Mouse (Mus musculus) frontal cortex, postnatal 36 days (tissue): ENCODE data around the gene Glyatl3.

Source experiments
- DNase-seq, 2 experiments: peaks; one replicate each; pipeline ENCODE4 v3.0.0; 2022; ENCODE audit warnings: low spot score in 2 of 2

Glyatl3 gene

DNA sequence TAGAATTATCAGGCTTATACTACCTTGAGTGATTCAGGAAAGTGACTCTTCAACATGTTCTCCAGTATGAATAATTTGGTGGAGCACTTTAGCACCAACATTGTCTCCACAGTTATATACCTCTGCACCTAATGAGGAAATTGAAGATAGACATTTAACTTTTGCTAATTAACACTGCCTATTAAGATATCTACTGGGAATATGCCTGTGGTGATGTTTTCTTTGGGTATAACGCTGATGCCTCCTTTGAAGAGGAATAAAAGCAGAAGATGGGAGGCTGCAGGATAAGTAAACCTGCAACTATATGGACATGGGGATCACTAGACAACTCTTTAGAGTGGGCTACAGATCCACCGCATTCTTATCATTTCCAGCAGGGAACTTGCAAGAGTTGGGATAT, at the start of gene Glyatl3:
Glyatl3 (minus strand) TSS at position 101 of the 400 bp plus-strand sequence.
- no peak for DNase-seq

DNA sequence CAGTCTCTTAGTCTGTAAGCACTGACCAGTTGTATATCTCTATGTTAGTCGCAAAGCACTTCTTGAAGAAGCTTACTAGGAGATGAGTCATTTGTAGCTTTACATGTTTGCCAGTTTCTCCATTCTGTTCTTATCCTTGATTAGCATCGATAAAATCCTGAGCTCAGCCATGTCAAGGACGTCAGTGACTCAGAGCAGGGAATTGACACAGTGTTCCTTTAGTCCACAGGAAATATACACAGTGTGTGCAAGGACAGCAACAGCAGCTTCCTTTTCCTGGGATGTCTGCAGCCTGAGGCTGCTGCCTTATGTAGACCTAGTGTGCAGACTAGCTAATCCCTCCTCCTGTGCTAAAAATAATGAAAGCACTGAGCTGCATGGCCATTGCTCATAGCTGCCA, 34.4 kb upstream of the Glyatl3 start:
- DNase-seq, result no peak

DNA sequence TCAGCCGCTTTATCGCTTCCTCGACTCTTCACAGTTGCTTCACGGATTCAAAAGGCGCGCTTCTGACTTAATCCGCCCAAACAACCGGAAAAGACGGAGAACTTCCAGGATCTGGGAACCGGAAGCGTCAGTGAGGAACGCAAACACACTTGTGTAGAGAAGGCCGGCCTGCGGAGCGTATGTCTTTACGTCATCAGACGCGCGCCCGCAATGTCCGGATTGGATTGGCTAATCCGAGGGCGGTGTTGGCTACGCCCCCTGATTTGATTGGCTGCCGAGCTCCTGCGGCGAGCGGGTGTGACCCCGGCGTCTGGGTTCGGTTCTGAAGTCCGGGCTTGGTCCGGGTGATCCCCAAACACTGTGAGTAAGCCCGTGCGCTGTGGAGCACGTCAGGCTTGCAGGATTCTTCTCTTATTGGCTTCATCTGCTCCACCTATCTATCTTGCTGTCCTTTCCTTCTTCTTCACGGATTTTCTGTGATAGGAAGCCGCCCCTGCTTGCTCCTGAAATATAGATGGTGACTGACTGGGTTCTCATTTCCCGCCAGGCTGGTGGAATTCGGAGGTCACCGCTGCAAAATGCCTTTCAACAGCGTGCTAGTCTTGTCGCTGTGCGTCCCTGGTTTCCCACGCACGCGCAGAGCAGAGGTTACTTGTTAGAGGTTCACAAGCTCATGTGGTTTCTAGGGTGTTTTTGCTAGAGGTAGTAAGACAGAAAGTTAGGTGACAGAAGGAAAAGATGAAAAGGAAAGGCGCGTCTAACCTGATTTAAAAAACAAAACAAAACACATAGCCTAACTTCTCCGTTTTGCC, 20.5 kb upstream of the Glyatl3 start, which contains the start of the genes Mut and Cenpq:
Mut (plus strand) TSS at position 266 of the 812 bp plus-strand sequence.
Cenpq (minus strand) TSS at position 628 of the 812 bp plus-strand sequence.
- peak; percentile 99 to 100 for DNase-seq

DNA sequence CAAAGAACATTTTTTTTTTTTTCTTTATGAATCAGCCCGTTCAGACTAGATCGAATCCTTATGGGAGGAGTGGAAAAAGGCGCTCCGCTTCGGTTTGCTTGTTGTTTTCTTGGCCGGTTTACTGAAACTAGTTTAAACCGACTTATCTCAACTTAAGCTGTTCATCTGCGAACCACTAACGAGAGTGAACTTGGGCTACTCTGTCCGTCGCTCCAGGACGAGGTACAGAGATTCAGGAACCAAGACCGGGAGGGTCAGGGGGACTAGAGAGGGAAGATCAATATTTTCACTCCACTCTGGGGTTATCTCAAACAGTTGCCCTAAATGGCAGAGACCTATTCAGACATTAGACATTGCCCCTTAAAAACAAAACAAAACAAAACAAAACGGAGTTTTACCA, 19.8 kb upstream of the Glyatl3 start:
- DNase-seq, result no peak

DNA sequence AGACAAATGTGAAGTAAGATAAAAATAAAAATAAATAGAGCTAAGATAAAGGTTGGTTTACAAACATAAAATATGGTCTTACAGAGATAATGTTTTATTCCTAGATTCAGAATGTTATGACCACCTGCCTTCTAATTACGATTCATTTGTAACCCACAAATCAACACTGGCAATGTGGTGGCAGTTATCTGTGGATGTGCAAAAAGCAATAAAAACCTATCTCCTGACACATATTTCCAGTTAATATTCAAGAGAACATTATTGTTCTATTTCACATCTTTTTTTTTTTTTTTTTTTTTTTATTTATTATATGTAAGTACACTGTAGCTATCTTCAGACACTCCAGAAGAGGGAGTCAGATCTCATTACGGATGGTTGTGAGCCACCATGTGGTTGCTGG, 1.3 kb upstream of the Glyatl3 start:
- DNase-seq, result no peak

DNA sequence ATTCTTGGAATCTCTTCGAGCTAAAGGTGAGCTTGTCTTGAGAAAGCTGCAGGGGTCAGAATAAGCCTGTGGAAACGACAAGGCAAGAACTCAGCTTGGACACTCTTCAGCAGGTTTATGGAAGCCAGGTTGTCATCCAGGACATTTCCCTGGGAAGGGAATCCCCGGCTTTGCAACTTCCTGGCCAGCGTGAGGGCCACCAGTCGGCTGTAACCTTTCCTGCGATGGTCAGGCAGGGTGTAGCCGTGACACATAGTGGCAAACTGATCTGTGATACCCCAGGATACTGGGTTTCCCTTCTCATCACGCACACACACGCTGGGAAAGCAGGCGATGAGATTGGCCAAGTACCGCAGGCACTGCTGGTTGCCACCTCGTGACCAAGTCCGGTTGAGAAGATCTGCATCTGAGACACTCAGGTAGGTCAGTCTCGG, 9.4 kb downstream of the Glyatl3 start:
- DNase-seq, result no peak

DNA sequence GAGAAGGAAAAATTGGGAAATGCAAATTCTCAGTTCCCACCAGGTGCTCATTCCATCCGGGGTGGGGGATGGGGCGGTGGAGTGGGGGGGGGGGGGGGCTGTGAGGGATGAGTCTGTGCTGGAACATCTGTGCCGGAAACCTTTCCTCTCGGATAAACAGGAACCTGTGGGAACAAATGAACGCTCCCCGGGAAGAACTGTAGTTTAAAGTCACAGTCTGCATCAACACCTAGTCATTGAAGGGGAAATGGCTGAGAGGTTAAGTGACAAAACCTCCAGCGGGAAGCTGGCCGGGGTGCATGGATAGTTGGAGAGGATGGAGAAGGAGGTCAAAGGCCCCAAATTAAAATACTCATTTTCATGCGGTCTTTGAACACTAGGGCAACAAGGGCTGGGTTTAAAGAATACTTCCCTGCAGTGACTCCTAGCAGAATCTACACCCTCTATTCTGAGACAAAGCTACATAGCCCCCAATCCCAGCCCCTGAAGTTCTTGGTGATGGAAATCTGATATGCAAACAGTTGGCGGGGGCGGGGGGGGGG, 10.0 kb downstream of the Glyatl3 start:
- no peak for DNase-seq

DNA sequence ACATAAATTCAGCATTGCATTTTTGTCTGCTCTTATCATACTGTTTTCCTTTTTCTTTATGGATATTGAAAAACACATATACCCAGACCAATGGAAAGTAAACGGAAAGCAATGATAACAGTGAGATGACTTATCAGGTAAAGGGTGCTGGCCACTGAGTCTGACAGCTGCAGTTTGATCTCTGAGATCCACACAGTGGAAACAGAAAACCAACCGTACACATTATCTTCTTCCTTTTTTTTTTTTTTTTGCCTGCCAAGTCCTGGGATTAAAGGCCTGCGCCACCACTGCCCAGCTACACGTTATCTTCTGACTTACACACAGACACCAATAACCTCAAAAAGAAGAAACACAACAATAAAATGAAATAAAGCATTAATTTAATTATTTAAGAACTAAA, 10.8 kb downstream of the Glyatl3 start:
- DNase-seq, result no peak

DNA sequence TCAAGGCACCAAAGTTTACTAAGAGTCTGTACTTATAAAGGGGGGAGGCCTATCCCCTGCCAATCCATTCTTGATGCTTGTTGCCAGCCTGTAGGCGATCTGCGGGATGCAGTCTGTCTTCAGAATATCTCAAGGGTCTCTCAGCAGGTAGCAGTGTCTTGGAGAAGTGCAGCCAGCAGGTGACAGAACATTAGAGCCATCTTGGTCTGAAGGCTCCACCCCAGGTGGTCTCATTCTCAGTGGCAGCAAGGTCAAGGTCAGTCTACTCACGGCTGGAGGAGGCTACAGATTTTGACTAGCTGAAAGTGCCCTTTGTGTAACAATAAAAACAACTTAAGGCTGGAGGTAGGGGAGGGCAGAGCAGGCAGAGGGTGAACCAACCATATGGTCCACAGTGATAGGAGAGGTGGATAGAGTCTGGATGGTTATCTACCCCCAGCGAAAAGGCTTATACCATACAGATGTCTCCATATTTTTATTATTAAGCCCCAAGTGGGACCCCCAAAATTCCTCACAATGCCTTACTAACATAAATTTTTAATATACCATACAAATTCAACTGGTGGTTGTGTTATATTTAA, 14.3 kb downstream of the Glyatl3 start:
- DNase-seq, result no peak

DNA sequence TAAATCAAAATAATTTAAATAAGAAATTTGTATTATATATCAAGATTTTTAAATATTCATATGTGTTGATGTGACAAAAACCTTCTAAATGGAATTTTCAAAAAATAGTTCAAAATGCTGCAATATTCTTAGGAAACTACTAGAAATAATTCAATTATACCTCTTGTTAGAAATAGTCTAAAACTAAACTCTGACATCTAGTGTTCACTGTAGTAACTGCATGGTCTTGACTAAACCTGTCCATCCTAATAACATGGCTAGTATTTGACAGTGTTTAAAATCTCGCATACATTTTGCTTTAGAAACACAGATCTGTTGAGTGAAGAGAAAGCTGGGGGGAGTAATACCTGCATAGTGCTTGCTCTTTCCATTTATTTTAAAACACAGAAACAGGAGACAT, 17.3 kb downstream of the Glyatl3 start:
- no peak for DNase-seq

DNA sequence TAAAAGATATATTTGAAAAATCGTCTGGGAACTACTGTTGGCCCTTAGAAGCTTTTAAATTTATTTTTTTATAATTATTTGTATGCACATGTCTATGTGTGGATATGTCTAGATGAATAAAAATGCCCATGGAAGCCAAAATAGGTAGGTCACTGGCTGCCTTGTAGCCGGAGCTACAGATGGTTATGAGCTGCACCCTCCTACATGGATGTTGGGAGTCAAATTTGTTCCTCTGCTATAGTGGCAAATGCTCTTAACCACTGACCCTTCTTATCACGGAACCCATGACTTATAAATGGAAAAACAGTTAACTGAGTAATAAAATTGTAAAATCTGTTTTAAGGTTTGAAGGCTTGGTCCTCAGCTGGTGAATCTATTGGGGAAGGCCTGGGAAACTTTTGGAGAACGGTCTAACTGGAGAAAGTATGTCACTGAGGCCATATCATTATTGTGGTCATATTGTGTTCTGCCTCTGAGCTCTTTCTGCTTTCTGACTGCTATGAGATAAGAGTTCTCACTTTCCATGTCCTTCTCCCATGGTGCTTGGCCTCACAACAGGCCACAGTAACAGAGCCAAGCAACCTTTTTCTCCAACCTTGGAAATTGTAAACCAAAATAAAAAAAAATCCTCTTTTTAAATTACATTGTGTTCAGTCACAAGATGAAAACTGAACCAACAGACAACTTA, 26.2 kb downstream of the Glyatl3 start:
- DNase-seq, result no peak

DNA sequence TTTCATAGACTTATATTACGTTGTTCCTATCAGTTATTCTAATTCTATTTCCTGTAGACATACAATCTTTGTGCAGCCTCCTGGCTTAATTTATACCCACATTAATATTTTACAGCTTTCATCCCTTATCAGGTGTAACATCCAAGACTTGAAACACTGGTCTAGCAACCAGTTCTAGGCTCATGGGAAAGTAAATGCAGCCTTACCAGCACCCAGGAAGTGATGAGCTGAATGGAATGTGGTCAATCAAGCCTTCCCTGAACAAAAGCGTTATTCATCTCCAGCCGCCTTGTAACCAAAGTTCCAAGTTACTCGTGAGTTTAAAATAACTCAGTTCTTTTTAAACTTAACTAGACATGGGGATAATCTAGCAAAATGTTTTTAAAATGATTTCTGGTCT, 29.0 kb downstream of the Glyatl3 start:
- DNase-seq, result no peak

DNA sequence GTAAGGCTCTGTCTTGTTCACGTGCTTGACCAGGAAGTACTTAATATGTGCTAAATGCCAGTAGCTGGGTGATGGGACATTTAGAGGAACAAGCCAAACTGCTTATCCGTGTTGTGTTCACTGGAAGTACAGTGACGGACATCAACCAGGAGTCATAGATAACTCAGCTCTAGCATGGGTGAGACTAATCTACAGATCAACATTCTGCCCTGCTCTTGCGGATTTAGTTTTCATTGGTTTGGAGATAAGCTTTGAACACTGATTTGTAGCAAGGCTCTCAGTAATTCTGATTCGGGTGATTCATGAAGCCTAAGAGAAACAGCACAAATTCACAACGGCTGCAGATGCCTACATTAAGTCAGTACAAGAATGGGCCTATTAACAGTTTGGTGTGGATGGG, 32.0 kb downstream of the Glyatl3 start:
- DNase-seq, result no peak

DNA sequence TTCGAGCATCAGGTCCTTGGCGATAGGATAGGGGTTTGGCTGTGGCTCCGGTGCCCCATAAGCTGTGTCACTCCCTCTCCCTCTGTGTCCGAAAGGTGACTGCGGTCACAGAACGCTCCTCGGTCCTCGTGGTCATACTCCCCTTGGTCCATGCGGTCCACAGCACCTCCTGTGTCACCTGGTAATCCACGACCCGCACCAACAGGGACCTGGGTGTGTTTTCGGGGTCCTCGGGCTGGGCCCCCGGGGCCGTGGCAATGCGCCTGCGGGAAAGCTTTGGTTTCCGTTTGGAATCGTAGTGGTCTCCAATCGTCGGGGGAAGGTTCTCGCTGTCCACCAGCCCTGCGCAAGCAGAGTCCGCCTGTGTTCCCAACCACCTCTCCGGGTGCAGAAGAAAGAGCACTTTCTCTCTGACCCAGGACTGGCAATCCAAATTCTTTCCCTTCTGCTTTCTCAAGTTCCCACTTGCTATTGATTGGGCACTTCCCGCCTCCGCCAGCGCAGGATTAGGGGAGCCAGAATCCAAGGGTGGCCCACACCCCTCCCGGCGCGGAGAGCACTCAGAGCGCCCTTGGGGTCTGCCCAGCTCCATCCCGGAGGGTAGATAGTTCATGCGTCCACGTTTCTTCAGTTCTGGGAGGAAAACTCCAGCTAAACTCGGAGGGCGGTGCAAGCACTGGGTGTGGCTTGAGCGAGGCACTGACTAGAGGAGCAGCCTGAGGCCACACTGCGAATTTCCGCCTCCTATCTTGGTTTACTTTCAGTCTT, 34.0 kb downstream of the Glyatl3 start, which contains the start of gene 9130008F23Rik:
9130008F23Rik (minus strand) TSS at position 636 of the 768 bp plus-strand sequence.
- peak; percentile 4 to 5 for DNase-seq

DNA sequence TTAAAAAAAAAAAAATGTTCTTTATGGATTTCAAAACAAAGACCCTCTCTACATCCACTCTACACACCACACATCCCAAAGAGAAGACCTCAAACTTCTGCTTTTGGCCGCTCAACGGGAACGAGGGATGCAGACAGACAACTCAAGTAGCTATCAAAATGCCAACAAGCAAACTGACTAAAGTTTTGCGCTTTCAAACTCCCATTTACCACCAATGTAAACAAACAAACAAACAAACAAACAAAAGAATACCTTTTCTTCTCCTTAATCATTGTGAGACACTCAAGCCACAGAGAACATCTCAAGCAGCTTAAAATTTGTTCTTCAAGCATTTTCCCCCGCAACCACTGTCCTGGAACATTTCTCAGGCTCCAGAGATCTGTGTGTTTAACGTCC, 34.6 kb downstream of the Glyatl3 start:
- DNase-seq, result no peak

DNA sequence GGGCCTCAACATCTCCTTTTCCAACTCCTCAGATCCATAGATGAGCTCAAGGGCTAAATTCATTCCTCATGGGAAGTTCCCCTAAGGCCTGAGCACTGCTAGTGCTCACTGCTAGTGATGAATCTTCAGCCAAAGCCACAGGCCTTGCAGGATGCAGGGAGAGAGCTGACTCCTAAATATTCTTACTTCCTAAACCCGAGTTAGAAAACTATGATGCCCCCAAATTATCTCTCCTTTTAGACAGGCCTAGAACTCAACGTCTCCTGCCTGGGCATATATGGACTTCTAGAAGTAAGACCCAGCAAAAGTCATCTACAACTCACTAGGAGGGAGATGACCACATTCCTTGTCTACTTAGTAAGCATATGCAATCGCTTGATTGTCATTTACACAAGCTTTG, 36.4 kb downstream of the Glyatl3 start:
- DNase-seq, result no peak

DNA sequence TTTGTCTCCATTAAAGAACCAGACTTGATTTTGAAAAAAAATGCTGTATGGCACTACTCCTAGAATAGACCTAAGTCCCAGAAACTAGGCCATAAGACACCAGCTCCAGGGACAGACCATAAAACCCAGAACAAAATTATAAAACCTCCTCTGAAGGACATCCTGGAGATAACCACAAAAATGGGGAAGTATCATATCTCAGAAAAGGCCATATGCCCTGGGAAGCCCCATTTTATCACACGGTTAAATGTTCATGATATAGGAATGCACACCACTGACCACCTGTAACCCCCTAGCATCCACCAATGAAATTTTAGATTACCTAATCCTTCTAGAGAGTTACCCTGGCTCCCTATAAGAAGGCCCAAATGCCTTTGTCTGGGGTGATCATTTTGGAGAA, 38.6 kb downstream of the Glyatl3 start:
- no peak for DNase-seq

DNA sequence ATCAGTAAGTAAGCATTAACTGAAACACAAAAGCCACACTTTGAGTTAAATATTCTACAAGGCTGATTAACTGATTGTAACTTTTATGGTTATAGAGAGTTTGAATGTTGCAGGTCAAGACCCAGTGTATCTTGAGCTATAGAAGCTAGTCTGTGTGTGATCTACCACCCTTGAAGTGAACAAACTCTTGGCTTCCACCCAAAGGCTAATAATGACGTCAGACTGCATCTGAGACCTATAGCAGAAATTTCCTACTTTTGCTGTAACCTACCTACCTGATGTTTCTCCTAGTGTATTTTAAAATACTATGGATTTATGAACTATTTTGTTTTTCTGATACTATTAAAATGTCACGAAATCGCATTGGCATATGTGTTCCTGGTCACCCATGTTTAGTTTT, 39.4 kb downstream of the Glyatl3 start:
- DNase-seq, result no peak

DNA sequence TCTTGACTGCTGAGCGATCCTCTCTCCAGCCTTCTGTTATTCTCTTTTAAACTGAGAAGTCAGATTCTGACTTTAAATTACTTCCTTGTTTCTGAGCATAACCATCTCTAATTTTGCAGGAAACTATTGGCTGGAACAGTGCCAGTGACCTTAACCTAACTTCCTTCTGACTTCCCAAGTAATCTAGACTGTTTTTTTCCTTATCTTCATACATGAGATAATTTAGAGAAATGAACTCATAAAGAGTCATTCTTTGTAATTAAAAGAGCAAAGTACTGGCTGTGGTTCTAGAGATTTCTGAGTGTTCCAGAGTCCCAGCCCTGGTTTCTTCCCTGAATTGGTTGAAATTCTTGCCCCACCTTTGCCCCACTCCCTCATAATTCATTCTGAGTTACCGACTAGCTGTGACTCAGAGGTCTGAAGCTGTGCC, 40.6 kb downstream of the Glyatl3 start:
- DNase-seq, result no peak

DNA sequence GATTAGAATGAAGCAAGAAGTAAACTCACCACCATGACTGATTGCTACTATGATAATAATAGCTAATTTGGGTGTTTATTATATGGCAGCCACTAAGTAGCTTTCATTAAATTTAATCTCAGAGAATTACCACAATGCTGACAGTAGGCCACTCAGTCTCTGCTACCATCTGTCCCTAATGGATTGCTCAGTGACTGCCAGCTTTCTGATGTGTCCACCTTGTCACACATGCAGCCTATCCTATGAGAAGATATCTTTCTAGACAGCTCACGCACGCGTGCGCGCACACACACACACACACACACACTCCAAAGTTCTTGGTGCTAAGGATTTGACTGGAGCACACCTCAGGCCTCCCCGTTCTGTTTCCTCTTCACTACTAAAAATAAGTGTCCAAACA, 41.5 kb downstream of the Glyatl3 start:
- DNase-seq, result no peak

DNA sequence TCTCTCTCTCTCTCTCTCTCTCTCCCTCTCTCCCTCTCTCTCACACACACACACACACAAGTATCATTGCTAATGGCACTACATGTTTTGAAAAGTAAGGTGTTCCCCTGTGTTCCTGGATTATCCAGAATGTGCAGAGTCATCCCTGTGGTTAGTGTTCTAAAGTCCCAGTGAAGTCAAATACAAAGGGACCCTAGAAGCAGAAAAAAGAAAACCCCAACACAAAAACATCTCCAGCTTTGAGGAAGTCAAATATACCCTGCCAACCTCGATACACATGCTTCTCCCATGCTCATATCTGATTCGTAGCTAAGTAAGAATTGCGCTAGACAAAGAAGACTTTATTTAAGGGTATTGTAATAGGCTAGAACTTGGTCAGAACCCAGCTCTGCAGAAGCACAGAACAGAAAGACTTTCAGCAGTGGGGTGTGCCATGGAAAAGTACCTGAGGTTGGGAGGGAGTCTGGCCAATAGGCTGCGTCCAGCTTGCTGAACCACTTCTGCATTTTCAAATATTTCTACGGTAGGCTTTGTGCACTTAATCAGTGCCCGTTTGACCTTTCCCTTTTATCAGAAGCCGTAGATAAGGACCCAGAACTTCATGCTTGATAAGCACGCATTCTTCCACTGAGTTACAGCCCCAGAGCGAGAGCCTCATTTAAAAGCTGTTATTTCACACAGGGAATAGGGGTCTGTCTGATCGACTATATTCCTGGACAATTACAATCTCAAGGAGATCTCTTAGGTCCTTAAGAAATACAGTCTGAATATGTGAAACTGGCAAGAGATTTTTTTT, 45.0 kb downstream of the Glyatl3 start:
- DNase-seq, result no peak
